Mouse (Mus musculus) brain, adult 2 months (tissue): ENCODE measurements around the gene Vamp5.

Experiments
- DNase-seq: peaks from one replicate; pipeline ENCODE4 v3.0.0; 2011; ENCODE audit warnings: low read depth, low spot score

Vamp5 gene

GRCm38 (mm10) chr6:72380131-72380770, at the start of gene Vamp5:
TSS of gene Vamp5 (minus strand) at chr6:72380468.
- peak; percentile 51 for DNase-seq

GRCm38 (mm10) chr6:72429061-72429842, 49.0 kb upstream of the Vamp5 start:
- no peak for DNase-seq

- peak; percentile 85 for DNase-seq
These were observed 47.8 kb upstream of the Vamp5 start for GRCm38 (mm10) chr6:72428036-72428435.

- DNase-seq: no peak
These were observed 45.4 kb upstream of the Vamp5 start for GRCm38 (mm10) chr6:72425646-72426045.

GRCm38 (mm10) chr6:72420901-72421300, 40.6 kb upstream of the Vamp5 start:
- DNase-seq: no peak

GRCm38 (mm10) chr6:72419806-72420205, 39.5 kb upstream of the Vamp5 start:
- no peak for DNase-seq

- no peak for DNase-seq
These were observed 38.0 kb upstream of the Vamp5 start for GRCm38 (mm10) chr6:72418279-72418678.

- DNase-seq: no peak
These were observed 35.9 kb upstream of the Vamp5 start for GRCm38 (mm10) chr6:72415964-72416772.

- no peak for DNase-seq
These were observed 34.9 kb upstream of the Vamp5 start for GRCm38 (mm10) chr6:72415181-72415580.

GRCm38 (mm10) chr6:72414076-72414756, 33.9 kb upstream of the Vamp5 start, which contains the start of gene Ggcx:
TSS of gene Ggcx (plus strand) at chr6:72414308.
- peak; percentile 97 for DNase-seq

- no peak for DNase-seq
These were observed 30.2 kb upstream of the Vamp5 start for GRCm38 (mm10) chr6:72410518-72410917.

- no peak for DNase-seq
These were observed 29.7 kb upstream of the Vamp5 start for GRCm38 (mm10) chr6:72410003-72410402.

GRCm38 (mm10) chr6:72409567-72409966, 29.3 kb upstream of the Vamp5 start:
- peak; percentile 92 for DNase-seq

GRCm38 (mm10) chr6:72407119-72407518, 26.9 kb upstream of the Vamp5 start:
- DNase-seq: peak; percentile 96

- no peak for DNase-seq
These were observed 25.1 kb upstream of the Vamp5 start for GRCm38 (mm10) chr6:72405356-72405755.

GRCm38 (mm10) chr6:72401875-72402274, 21.6 kb upstream of the Vamp5 start:
- DNase-seq: peak; percentile 77

GRCm38 (mm10) chr6:72399967-72400366, 19.7 kb upstream of the Vamp5 start:
- no peak for DNase-seq

GRCm38 (mm10) chr6:72396837-72397251, 16.6 kb upstream of the Vamp5 start:
- DNase-seq: no peak

GRCm38 (mm10) chr6:72392341-72392740, 12.1 kb upstream of the Vamp5 start:
- no peak for DNase-seq

- no peak for DNase-seq
These were observed 10.7 kb upstream of the Vamp5 start for GRCm38 (mm10) chr6:72390795-72391521.
